Mouse (Mus musculus) left cerebral cortex, postnatal 36 days (tissue): ENCODE measurements around the gene Gm12166. TPM values are rescaled to one million over a fixed set of nuclear protein-coding genes. Genes with fewer than 3 reads are reported as not detected.
A peak's percentile ranks its signal among the peaks of the same experiment; 100 is the strongest.

Experiments
- DNase-seq, 2 experiments: peaks; one replicate each; pipeline ENCODE4 v3.0.0; 2021 to 2022; ENCODE audit warnings: low spot score in 2 of 2, mixed read lengths in 1 of 2
- intact Hi-C: fragments of 180-260 bp; cut with DNase I; formaldehyde crosslinking; loops from one replicate; pipeline ENCODE4 v1.15.1; 2025
- microRNA-seq: library from miRNA; unstranded; fragments of <30 nt; microRNA quantifications from one replicate; pipeline ENCODE4 v1.2.0, GENCODE M21; 2022
- total RNA-seq, 2 experiments: library from RNA; stranded (reverse); gene quantifications; 2 replicates each; pipeline ENCODE4 v1.2.3; 2021

Gm12166 gene
- total RNA-seq, 2 experiments from 2014 or later: 2.6 to 6.4 TPM

DNA sequence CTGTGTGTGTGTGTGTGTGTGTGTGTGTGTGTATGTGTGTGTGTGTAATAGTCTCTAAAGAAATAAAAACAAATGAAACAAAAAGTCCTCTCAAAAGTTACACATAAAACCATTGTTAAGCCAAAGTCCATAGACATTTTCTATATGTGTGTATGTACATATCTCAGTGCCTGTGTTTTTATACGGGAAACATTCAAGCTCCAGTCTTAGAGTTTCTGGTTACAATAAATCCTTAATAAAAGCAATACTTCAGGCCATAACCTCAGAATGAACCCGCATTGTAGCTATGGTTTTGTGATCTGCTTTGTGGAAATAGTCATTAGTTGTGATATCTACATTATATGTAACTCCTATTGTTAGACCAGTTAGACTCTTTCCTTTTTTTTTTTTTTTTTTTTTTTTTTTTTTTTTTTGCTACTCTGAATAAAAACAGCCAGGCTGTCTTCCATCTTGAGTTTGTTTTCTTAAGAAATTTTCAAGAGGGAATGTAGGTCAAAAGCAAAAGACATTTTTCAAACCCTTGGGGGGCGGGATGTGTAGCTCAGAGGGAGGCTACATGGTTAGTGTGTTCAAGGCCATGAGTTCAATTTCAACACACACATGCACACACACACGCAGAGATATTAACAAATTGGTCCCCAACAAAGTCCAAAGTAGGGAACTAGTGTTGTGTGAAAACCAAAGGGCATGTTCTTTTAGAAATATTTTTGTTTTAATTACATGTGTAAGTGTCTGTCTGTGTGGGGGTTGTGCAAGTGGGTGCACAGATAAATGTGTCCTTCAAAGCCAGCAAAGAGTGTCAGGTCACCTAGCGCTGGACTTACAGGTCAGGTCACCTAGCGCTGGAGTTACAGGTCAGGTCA, 23.9 kb downstream of the Gm12166 start:
- no peak for DNase-seq
- intact Hi-C loops: no loop called here

DNA sequence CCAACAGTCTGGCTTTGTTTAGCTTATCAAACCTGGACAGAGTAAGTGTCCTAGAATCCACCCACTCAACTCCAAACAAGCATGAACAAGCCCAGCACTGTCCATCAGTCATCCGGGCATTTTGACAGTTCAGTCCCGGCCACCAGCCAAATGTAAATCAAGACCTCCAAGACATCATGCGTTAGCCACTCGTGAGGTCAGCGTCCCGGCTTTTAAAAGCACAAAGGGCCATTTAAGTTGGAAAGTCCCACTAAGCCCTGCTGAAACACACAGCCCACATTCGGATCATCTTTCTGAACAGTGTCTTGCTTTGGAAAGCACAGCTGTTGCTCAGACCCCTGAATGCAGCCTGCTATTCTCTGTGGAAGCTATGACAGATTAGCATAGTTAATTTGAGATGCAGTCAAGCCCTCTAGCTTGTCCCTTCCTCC, 26.1 kb downstream of the Gm12166 start:
- intact Hi-C loops: no loop called here
- DNase-seq: no peak

DNA sequence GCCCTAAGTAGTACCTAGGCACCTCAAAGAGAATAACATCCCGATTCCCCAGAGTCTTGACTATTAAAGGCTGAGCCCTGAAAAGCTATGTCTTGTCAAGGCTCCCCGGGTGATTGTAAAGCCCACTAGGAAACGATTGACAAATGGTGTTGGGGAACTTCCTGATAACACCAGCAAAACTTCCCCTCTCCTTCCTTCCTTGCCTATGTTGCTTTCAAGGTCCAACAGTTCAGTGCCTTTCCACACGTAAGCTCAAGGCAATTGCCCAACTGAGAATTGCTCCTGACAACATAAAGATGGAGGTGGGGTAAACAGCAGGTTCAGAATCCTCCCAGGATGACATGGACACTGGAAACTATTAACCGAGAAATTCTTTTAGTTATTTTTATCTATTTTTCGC, 29.1 kb downstream of the Gm12166 start:
- intact Hi-C loops: no loop called here
- DNase-seq: no peak

DNA sequence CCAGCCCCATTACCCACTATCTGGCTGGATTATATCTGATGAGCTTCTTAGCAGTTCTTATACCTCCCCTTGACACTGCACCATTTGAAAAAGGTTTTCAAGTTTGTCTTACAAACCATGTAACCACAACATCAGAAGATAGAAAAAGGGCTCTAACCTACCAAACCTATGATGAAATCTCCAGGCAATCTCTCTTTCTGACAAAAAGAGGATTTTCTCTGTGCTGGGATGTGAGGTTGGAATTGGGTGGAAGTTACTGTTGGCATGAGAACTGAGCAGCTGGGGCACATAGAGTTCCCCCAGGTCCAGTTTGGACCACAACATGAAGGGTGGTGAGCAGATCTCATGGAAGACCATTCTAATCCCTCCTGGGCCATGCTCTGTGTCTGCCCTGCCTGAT, 30.3 kb downstream of the Gm12166 start:
- DNase-seq: no peak
- intact Hi-C loops: no loop called here

DNA sequence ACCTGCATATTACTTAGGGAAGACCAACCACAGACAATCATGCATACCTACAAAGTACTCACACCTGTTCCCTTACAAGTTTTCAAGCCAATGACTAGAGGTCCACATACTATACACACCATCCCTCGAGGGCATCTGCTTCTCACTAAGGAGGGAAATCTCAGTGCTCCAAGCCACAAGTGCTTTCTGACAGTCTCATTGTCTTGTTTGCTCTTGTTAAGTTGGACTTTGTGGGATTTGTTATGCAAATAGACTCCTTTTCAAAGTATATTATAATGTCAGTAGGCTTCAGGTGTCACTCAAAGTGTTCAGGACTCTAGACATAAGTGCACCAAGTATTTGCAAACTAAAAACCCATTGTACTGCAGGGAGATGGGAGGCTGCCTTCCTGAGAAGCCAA, 31.9 kb downstream of the Gm12166 start:
- DNase-seq: no peak

DNA sequence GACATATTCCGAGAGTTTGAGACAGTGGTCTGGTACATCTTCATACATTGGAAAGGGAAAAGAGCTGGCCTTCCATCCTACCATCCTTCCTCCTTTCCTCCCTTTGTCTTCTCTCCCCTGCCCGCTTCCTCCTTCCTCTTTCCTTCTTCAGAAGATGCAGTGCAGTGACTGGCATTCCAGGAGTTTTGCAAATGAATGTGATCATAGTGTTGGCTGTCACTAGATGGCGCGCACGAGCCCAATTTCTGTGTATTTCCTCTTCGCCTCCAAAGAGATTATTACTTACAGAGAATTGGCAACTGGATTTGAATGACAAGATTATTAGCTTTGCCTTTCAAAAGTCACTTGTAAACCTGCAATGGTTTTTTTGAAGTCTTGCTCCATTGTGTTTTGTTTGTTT, 36.1 kb downstream of the Gm12166 start:
- intact Hi-C loops: no loop called here
- peak; percentile 60 to 69 for DNase-seq

More for the DNA sequence above, 31.9 kb downstream of the Gm12166 start:
- intact Hi-C loops: no loop called here

Small RNAs within 50 kb of the gene (microRNA-seq; reads per million reads assigned to microRNA genes)
- not detected for gene Mir8100

Other genes with a start within 250 kb of the Gm12166 start
- 10 to 100 TPM; 48.6 to 55.2 TPM for gene Clint1, start 200.3 kb downstream of the Gm12166 start, total RNA-seq
- 10 to 100 TPM; 23.8 to 25.4 TPM for gene Lsm11, start 107.4 kb downstream of the Gm12166 start, total RNA-seq
- 10 to 100 TPM in 1 of 2 experiments, 1 to 10 TPM in 1; 10.0 to 12.4 TPM for gene Thg1l, start 96.8 kb downstream of the Gm12166 start, total RNA-seq
- under 1 TPM in 1 of 2 experiments, not detected in 1; 0.10 TPM for gene Sox30, start 72.0 kb downstream of the Gm12166 start, total RNA-seq
- gene Adam19, start 3.7 kb upstream of the Gm12166 start, total RNA-seq: 10 to 100 TPM; 16.8 to 20.9 TPM
- gene Nipal4, start 114.2 kb upstream of the Gm12166 start, total RNA-seq: 1 to 10 TPM; 1.9 to 2.5 TPM
- 1 to 10 TPM; 3.3 to 4.5 TPM for gene Fndc9, start 183.2 kb upstream of the Gm12166 start, total RNA-seq